Comparison of ENCODE assay signal across 9 mouse cellular contexts in the genomic region with DNA sequence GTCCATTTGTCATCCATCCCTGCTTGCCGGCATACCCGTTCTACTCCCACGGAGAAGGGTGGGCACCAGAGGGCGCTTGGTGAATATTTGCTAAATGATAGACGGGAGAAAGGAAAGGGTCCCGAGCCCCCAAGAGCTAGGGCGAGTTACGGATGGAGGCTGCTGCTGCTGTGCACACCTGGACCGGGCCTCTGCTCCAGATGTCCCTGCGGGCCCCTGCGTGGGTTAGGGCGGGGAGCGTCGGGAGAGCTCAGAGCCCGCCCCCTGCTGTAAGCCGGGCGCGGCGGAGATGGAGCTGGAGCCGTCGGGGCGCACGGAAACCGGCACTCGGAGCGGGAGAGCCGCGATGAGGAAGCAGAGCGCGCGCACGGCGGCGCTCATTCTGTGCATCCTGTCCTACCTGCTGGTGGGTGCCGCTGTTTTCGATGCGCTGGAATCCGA. TPM values are rescaled to one million over a fixed set of nuclear protein-coding genes. Genes with fewer than 3 reads are reported as not detected.
A peak's percentile ranks its signal among the peaks of the same experiment; 100 is the strongest.
DNase-seq lines count a peak whose midpoint lies in the region; ATAC-seq and TF ChIP-seq lines count a peak whose summit lies in the region.
"Had no signal": no experiment of that assay in that cellular context is flagged by ENCODE, and none has a peak within 500 bp of the region (broad histone marks: within the 10 kb centered on the region; RNA-seq: fewer than 3 reads in every experiment).

Gene Kcnk15, plus strand, starts transcription at position 191 of the 441 bp plus-strand sequence.

- H3K4me3 ChIP-seq in lung, embryonic 16.5 days (ENCODE audit: low read length), result peak within 1 kb of the TSS; percentile 12; the same call in 1 of the 2 replicates
- H3K4me3 ChIP-seq in lung, adult 2 months (replicated peaks; ENCODE audit: extremely low read depth, low read depth, low read length), result no peak within 1 kb of the TSS
- H3K4me3 ChIP-seq in hindbrain, embryonic 16.5 days (ENCODE audit: low read length), result peak within 1 kb of the TSS; percentile 35
- H3K4me3 ChIP-seq in neural tube, embryonic 13.5 days, result peak within 1 kb of the TSS; percentile 25
- H3K4me3 ChIP-seq: myocyte had no signal

- H3K4me2 ChIP-seq in lung, embryonic 16.5 days (ENCODE audit: low read depth, low read length), result 0 out of 2 replicates have a peak within 1 kb of the TSS, but pooled peaks have one; percentile 7
- H3K4me2 ChIP-seq in hindbrain, embryonic 16.5 days (ENCODE audit: low read length), result peak within 1 kb of the TSS; percentile 48
- peak within 1 kb of the TSS; percentile 37 for H3K4me2 ChIP-seq in neural tube, embryonic 13.5 days

- no peak within 1 kb of the TSS for H3K27ac ChIP-seq in lung, embryonic 16.5 days (ENCODE audit: low read length)
- no peak within 1 kb of the TSS for H3K27ac ChIP-seq in hindbrain, embryonic 16.5 days (ENCODE audit: low read depth, low read length)
- H3K27ac ChIP-seq in neural tube, embryonic 13.5 days (replicated peaks), result no peak within 1 kb of the TSS

- WGBS in lung, embryonic 16.5 days, result under 1% methylated on average over 34 of the region's 38 CpGs
- WGBS in lung, adult 2 months, result 2% methylated on average over 38 of the region's 38 CpGs
- 1% methylated on average over 34 of the region's 38 CpGs for WGBS in hindbrain, embryonic 16.5 days
- 2% methylated on average over 38 of the region's 38 CpGs for WGBS in neural tube, embryonic 13.5 days

- no peak for TF ChIP-seq CTCF in lung, adult 2 months (IDR thresholded peaks at IDR 0.05; ENCODE audit: insufficient read depth, low read length)

- no peak for ATAC-seq in lung, embryonic 16.5 days (ENCODE audit: low read depth)
- no peak for ATAC-seq in hindbrain, embryonic 16.5 days
- peak; percentile 37; the same call in 1 of the 2 replicates for ATAC-seq in neural tube, embryonic 13.5 days (ENCODE audit: low read depth)

- peak; percentile 27 to 29 for DNase-seq in adrenal gland, postnatal 36 days
- DNase-seq in adrenal gland, adult 8-10 months, result no peak
- DNase-seq in lung, adult 2 months, result no peak
- no peak for DNase-seq in right cerebral cortex, postnatal 36 days (ENCODE audit: low spot score in 2 of 2)
- DNase-seq in ovary, postnatal 10 days (ENCODE audit: low spot score), result no peak

- peaks cover 66% of the 10 kb centered on the region for H3K27me3 ChIP-seq in lung, embryonic 16.5 days (ENCODE audit: control insufficient read depth, insufficient read depth, low read depth, low read length)
- peaks cover 60% of the 10 kb centered on the region for H3K27me3 ChIP-seq in hindbrain, embryonic 16.5 days (replicated peaks; ENCODE audit: control insufficient read depth, insufficient read depth, low read length)
- peaks cover 92% of the 10 kb centered on the region for H3K27me3 ChIP-seq in neural tube, embryonic 13.5 days

- no peaks in the 10 kb centered on the region for H3K36me3 ChIP-seq in lung, embryonic 16.5 days (ENCODE audit: control insufficient read depth, insufficient read depth, low read length)
- H3K36me3 ChIP-seq in hindbrain, embryonic 16.5 days (ENCODE audit: control insufficient read depth, insufficient read depth, low read length), result no peaks in the 10 kb centered on the region
- H3K36me3 ChIP-seq in neural tube, embryonic 13.5 days, result no peaks in the 10 kb centered on the region

- H3K4me1 ChIP-seq in lung, embryonic 16.5 days (replicated peaks; ENCODE audit: control insufficient read depth, insufficient read depth, low read length), result peaks cover 3% of the 10 kb centered on the region; the same call in 1 of the 2 replicates
- no peaks in the 10 kb centered on the region for H3K4me1 ChIP-seq in lung, adult 2 months (ENCODE audit: control insufficient read depth, insufficient read depth, low read length)
- H3K4me1 ChIP-seq in hindbrain, embryonic 16.5 days (ENCODE audit: control insufficient read depth, insufficient read depth, low read depth, low read length), result peaks cover 6% of the 10 kb centered on the region; the same call in 1 of the 2 replicates
- peaks cover 11% of the 10 kb centered on the region for H3K4me1 ChIP-seq in neural tube, embryonic 13.5 days (replicated peaks)

- H3K9me3 ChIP-seq in lung, embryonic 16.5 days (ENCODE audit: control insufficient read depth, low read length), result no peaks in the 10 kb centered on the region
- no peaks in the 10 kb centered on the region for H3K9me3 ChIP-seq in hindbrain, embryonic 16.5 days (ENCODE audit: control insufficient read depth, low read length)
- H3K9me3 ChIP-seq in neural tube, embryonic 13.5 days, result no peaks in the 10 kb centered on the region

- H3K9ac ChIP-seq in lung, embryonic 16.5 days (ENCODE audit: low read length), result no peak within 1 kb of the TSS
- peak within 1 kb of the TSS; percentile 38; the same call in 1 of the 2 replicates for H3K9ac ChIP-seq in hindbrain, embryonic 16.5 days (ENCODE audit: low read depth, low read length)
- 0 out of 2 replicates have a peak within 1 kb of the TSS, but pooled peaks have one; percentile 17 for H3K9ac ChIP-seq in neural tube, embryonic 13.5 days

- no peak for TF ChIP-seq POLR2A in lung, adult 2 months (IDR thresholded peaks at IDR 0.05; ENCODE audit: borderline replicate concordance, extremely low read depth, low read depth, low read length)

RNA-seq across cellular contexts. Expression of gene Kcnk15, which starts in this region (rescaled TPM):
- total RNA-seq in adrenal gland, postnatal 36 days (2021), result not detected
- not detected for total RNA-seq in adrenal gland, adult 8-10 months (2022)
- polyA plus RNA-seq in lung, embryonic 16.5 days (2015; fragmentation: Nextera tagmentation; extraction: Ambion mirVana), result not detected in 2 replicates
- not detected in 2 replicates for polyA plus RNA-seq in lung, adult 2 months (2012; rRNA removed)
- 0.24 and 0.30 TPM in 2 replicates for polyA plus RNA-seq in hindbrain, embryonic 16.5 days (2015; fragmentation: Nextera tagmentation; extraction: Ambion mirVana)
- not detected in 2 replicates for polyA plus RNA-seq in neural tube, embryonic 13.5 days (2015; fragmentation: Nextera tagmentation; extraction: Ambion mirVana)
- polyA plus RNA-seq: myocyte had no signal

Comparison
In these comparisons a context has a peak if more than half of its experiments do, and no peak if none do; other contexts are left out.
1. Peak in DNase-seq in adrenal gland, postnatal 36 days; RNA of the gene not detected or under 1 TPM.
2. Peak in ATAC-seq, H3K4me3 ChIP-seq, H3K9ac ChIP-seq and H3K4me2 ChIP-seq in neural tube, embryonic 13.5 days; RNA of the gene not detected or under 1 TPM.